Mouse (Mus musculus): ENCODE results near the gene Zcchc14.

- no peak for TF ChIP-seq CTCF (IDR thresholded peaks at IDR 0.05; ENCODE audit: low read depth)
- no peak for TF ChIP-seq EP300 (IDR thresholded peaks at IDR 0.05; ENCODE audit: low read depth)
These were observed 21.0 kb downstream of the Zcchc14 start for GRCm38 (mm10) chr8:121631645-121632071.
